Mouse (Mus musculus) kidney, embryonic 15.5 days (tissue): Measurements from ENCODE around the gene Gm42421. TPM values are rescaled to one million over a fixed set of nuclear protein-coding genes. Genes with fewer than 3 reads are reported as not detected.

Source experiments
- ATAC-seq: fragments of 200-750 bp; cut with Nextera tagmentation; replicated peaks from 2 replicates; pipeline ENCODE4 v1.8.0; 2017; ENCODE audit warnings: moderate TSS enrichment; ENCODE audit not compliant: low FRiP score
- H3K27ac ChIP-seq: fragments of 300-500 bp; sonication (generic); 2 replicates; pipeline ENCODE4 v1.5.1; 2015; ENCODE audit warnings: mild to moderate bottlenecking, inconsistent platforms
- H3K27me3 ChIP-seq: fragments of 300-500 bp; sonication (generic); 2 replicates; pipeline ENCODE4 v1.6.1; 2015; ENCODE audit warnings: inconsistent platforms
- H3K36me3 ChIP-seq: fragments of 300-500 bp; sonication (generic); 2 replicates; pipeline ENCODE4 v1.6.1; 2015; ENCODE audit warnings: inconsistent platforms
- H3K4me1 ChIP-seq: fragments of 300-500 bp; sonication (generic); 2 replicates; pipeline ENCODE4 v1.6.1; 2015; ENCODE audit warnings: inconsistent platforms
- H3K4me2 ChIP-seq: fragments of 300-500 bp; sonication (generic); 2 replicates; pipeline ENCODE4 v1.6.1; 2015; ENCODE audit warnings: moderate library complexity, mild to moderate bottlenecking, inconsistent platforms
- H3K4me3 ChIP-seq: fragments of 300-500 bp; sonication (generic); replicated peaks from 2 replicates; pipeline ENCODE4 v1.5.1; 2015; ENCODE audit warnings: mild to moderate bottlenecking, inconsistent platforms
- H3K9ac ChIP-seq: fragments of 300-500 bp; sonication (generic); 2 replicates; pipeline ENCODE4 v1.6.1; 2015; ENCODE audit warnings: mild to moderate bottlenecking, inconsistent platforms
- H3K9me3 ChIP-seq: fragments of 300-500 bp; sonication (generic); replicated peaks from 2 replicates; pipeline ENCODE4 v1.6.1; 2016; ENCODE audit warnings: inconsistent platforms
- whole genome bisulfite sequencing: fragments of 180-500 bp; shearing (Covaris S2); methylation state at CpG from one replicate; pipeline ENCODE4 v1.1.7; 2015; ENCODE audit warnings: mixed read lengths; 5-methylcytosine and 5-hydroxymethylcytosine counted together
- polyA plus RNA-seq: library from polyadenylated mRNA; unstranded; fragments of >200 nt; fragmentation: Nextera tagmentation; extraction: Ambion mirVana; gene quantifications from 2 replicates; pipeline ENCODE4 v1.2.1, GENCODE M21; 2015

Gm42421 gene
- polyA plus RNA-seq, 1 experiment from 2014 or later = 0.83 TPM

- Histone ChIP-seq H3K9ac (no peak overlapping the region), H3K4me2 (no peak overlapping the region), H3K27ac (no peak overlapping the region), H3K9me3 (no peaks in the 10 kb centered on the region), H3K4me3 (no peak overlapping the region), H3K36me3 (no peaks in the 10 kb centered on the region), H3K4me1 (no peaks in the 10 kb centered on the region), H3K27me3 (no peaks in the 10 kb centered on the region)
- ATAC-seq = no peak; the same call in 1 of the 2 replicates
- WGBS = 73% methylated on average over 16 of the region's 16 CpGs
Measured at GRCm38 (mm10) chr5:143976726-143977431, 48.9 kb downstream of the Gm42421 start.

GRCm38 (mm10) chr5:143980858-143981257, 52.9 kb downstream of the Gm42421 start:
- Histone ChIP-seq H3K27me3 (no peaks in the 10 kb centered on the region), H3K4me3 (no peak overlapping the region), H3K36me3 (peaks cover 19% of the 10 kb centered on the region), H3K9ac (no peak overlapping the region), H3K4me2 (no peak overlapping the region), H3K27ac (no peak overlapping the region), H3K9me3 (no peaks in the 10 kb centered on the region), H3K4me1 (no peaks in the 10 kb centered on the region)
- WGBS = 25% methylated on average over 9 of the region's 9 CpGs
- peak; percentile 36; the same call in 1 of the 2 replicates for ATAC-seq

- 88% methylated on average over 2 of the region's 2 CpGs for WGBS
Measured at GRCm38 (mm10) chr5:143982361-143982760, 54.4 kb downstream of the Gm42421 start.

GRCm38 (mm10) chr5:143985381-143985780, 57.4 kb downstream of the Gm42421 start:
- no peak overlapping the region for H3K9ac ChIP-seq
- 91% methylated on average over 7 of the region's 7 CpGs for WGBS
- no peak for ATAC-seq
- no peaks in the 10 kb centered on the region for H3K9me3 ChIP-seq
- H3K27me3 ChIP-seq = no peaks in the 10 kb centered on the region
- no peak overlapping the region for H3K27ac ChIP-seq
- no peaks in the 10 kb centered on the region for H3K4me1 ChIP-seq
- H3K4me3 ChIP-seq = no peak overlapping the region
- H3K4me2 ChIP-seq = no peak overlapping the region
- peaks cover 63% of the 10 kb centered on the region for H3K36me3 ChIP-seq

More at GRCm38 (mm10) chr5:143982361-143982760, 54.4 kb downstream of the Gm42421 start:
- no peak overlapping the region for H3K27ac ChIP-seq
- H3K27me3 ChIP-seq = no peaks in the 10 kb centered on the region
- H3K4me1 ChIP-seq = no peaks in the 10 kb centered on the region
- no peak for ATAC-seq
- no peak overlapping the region for H3K9ac ChIP-seq
- H3K4me3 ChIP-seq = no peak overlapping the region
- H3K36me3 ChIP-seq = peaks cover 33% of the 10 kb centered on the region
- no peak overlapping the region for H3K4me2 ChIP-seq
- H3K9me3 ChIP-seq = no peaks in the 10 kb centered on the region

Other genes with a start within 250 kb of the Gm42421 start
- 17.9 and 19.0 TPM in 2 replicates for gene Usp42, start 195.9 kb upstream of the Gm42421 start, polyA plus RNA-seq
- gene Eif2ak1, start 110.4 kb upstream of the Gm42421 start, polyA plus RNA-seq = 41.1 and 43.3 TPM in 2 replicates
- gene Ankrd61, start 30.5 kb upstream of the Gm42421 start, polyA plus RNA-seq = 0.36 and 0.58 TPM in 2 replicates
- 113 TPM in 2 replicates for gene Aimp2, start 18.3 kb upstream of the Gm42421 start, polyA plus RNA-seq
- gene Pms2, start 18.2 kb upstream of the Gm42421 start, polyA plus RNA-seq = 31.9 and 32.9 TPM in 2 replicates
- gene Rsph10b, start 4.9 kb downstream of the Gm42421 start, polyA plus RNA-seq = 0.81 TPM in 2 replicates
- 84.3 and 91.6 TPM in 2 replicates for gene Ccz1, start 86.7 kb downstream of the Gm42421 start, polyA plus RNA-seq
- 5.0 TPM in 2 replicates for gene Ocm, start 98.5 kb downstream of the Gm42421 start, polyA plus RNA-seq
- 5.4 and 5.8 TPM in 2 replicates for gene Lmtk2, start 172.3 kb downstream of the Gm42421 start, polyA plus RNA-seq